Mouse (Mus musculus) liver, embryonic 15.5 days (tissue): ENCODE measurements around the gene Polr2b. TPM values are rescaled to one million over a fixed set of nuclear protein-coding genes. Genes with fewer than 3 reads are reported as not detected.

ENCODE experiments used
- ATAC-seq: fragments of 200-750 bp; cut with Nextera tagmentation; 2 replicates; pipeline ENCODE4 v1.8.0; 2017; ENCODE audit warnings: moderate number of reproducible peaks, mild to moderate bottlenecking, moderate library complexity; ENCODE audit not compliant: insufficient read depth
- H3K27ac ChIP-seq: fragments of 300-500 bp; sonication (generic); replicated peaks from 2 replicates; pipeline ENCODE4 v1.5.1; 2015; ENCODE audit warnings: mild to moderate bottlenecking, inconsistent platforms
- H3K27me3 ChIP-seq: fragments of 300-500 bp; sonication (generic); 2 replicates; pipeline ENCODE4 v1.6.1; 2015; ENCODE audit warnings: mild to moderate bottlenecking, inconsistent platforms
- H3K36me3 ChIP-seq: fragments of 300-500 bp; sonication (generic); replicated peaks from 2 replicates; pipeline ENCODE4 v1.6.1; 2015; ENCODE audit warnings: moderate library complexity, mild to moderate bottlenecking, inconsistent platforms
- H3K4me1 ChIP-seq: fragments of 300-500 bp; sonication (generic); replicated peaks from 2 replicates; pipeline ENCODE4 v1.6.1; 2015; ENCODE audit warnings: inconsistent platforms
- H3K4me2 ChIP-seq: fragments of 300-500 bp; sonication (generic); 2 replicates; pipeline ENCODE4 v1.6.1; 2015; ENCODE audit warnings: moderate library complexity, mild to moderate bottlenecking, inconsistent platforms
- H3K4me3 ChIP-seq: fragments of 300-500 bp; sonication (generic); replicated peaks from 2 replicates; pipeline ENCODE4 v1.5.1; 2015; ENCODE audit warnings: mild to moderate bottlenecking, inconsistent platforms
- H3K9ac ChIP-seq: fragments of 300-500 bp; sonication (generic); 2 replicates; pipeline ENCODE4 v1.6.1; 2015; ENCODE audit warnings: moderate library complexity, mild to moderate bottlenecking, inconsistent platforms
- H3K9me3 ChIP-seq: fragments of 300-500 bp; sonication (generic); replicated peaks from 2 replicates; pipeline ENCODE4 v1.6.1; 2016; ENCODE audit warnings: inconsistent platforms
- WGBS: fragments of 180-500 bp; shearing (Covaris S2); methylation state at CpG from one replicate; pipeline ENCODE4 v1.1.7; 2015; ENCODE audit warnings: mixed read lengths; ENCODE audit not compliant: insufficient replicate concordance; 5-methylcytosine and 5-hydroxymethylcytosine counted together
- polyA plus RNA-seq: library from polyadenylated mRNA; unstranded; fragments of >200 nt; fragmentation: Nextera tagmentation; extraction: Ambion mirVana; gene quantifications from 2 replicates; pipeline ENCODE4 v1.2.1, GENCODE M21; 2015

Polr2b gene
- polyA plus RNA-seq, 1 experiment from 2014 or later = 26.0 TPM

DNA sequence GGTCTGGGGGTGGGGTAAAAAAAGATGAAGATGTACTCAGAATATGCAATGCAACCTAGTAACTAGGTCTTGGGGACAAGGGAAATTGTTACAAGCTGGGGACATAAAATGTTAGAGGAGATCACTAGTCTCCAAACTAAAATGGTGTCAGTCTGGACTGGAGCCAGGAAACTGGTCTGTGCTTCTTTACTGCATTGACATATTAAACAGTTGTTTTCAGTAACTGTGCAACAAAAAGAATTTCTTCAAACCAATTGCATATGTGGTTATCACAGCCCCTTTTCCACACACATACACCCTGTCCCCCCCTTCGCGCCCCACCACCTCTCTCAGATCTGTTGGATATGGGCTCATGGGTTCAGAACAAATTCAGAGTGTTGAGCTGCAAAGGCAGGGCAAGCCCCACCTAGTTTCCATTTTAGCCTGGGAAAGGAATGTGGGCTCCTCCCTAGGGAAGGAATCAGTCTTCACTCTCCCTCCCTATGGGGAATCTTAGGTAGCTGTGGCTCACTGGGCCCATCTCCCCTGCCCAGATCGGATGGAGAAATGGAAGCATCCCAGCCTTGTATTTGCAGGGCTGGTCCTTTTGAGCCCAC lies 54.6 kb downstream of the Polr2b start:
- Histone ChIP-seq H3K9me3 (no peaks in the 10 kb centered on the region), H3K36me3 (no peaks in the 10 kb centered on the region), H3K4me2 (no peak overlapping the region), H3K9ac (no peak overlapping the region), H3K27ac (no peak overlapping the region), H3K27me3 (no peaks in the 10 kb centered on the region), H3K4me1 (no peaks in the 10 kb centered on the region), H3K4me3 (no peak overlapping the region)
- ATAC-seq = no peak
- 82% methylated on average over 3 of the region's 3 CpGs for WGBS

DNA sequence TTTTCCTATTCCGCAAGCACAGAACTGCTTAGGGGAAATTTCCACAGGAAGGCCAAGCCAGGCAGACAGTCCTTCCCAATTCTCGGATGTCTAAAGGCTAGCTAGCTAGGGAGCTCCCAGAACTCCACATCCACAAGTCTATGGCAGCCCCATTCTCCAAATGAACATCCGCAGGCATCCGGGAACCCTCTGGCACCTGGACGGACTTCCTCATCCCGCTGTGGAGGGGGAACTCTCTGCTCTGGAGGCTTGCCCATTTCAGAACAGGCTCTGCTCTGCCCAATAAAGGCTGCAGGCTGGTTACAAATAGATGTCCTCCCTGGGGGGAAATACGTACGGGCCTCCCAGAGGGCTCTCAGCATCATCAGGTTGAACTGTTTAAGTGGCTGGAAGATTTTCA lies 56.4 kb downstream of the Polr2b start:
- WGBS = 74% methylated on average over 8 of the region's 8 CpGs
- H3K27me3 ChIP-seq = no peaks in the 10 kb centered on the region
- H3K27ac ChIP-seq = no peak overlapping the region

DNA sequence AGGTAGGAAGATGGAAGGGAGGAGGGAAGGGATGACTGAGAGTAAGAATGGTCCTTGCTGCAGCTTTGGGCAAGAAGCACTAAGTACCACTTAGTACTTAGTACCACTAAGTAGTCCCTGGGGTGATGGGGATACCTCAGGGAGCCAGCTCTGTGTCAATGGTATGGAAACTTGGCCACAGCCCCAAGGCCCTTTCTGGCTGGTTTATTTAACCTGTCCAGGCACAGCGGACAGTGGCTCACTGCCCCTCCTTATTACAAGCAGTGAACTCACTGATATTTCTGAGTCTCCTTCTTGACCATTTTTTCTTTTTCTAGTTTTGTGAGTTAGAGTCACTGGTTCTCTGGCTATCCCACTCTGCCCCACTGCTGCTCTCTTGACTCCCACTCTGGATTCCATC lies 57.2 kb downstream of the Polr2b start:
- Histone ChIP-seq H3K4me1 (0 out of 2 replicates have a peak, but pooled peaks cover 3% of the 10 kb centered on the region), H3K27me3 (no peaks in the 10 kb centered on the region), H3K4me3 (no peak overlapping the region), H3K9me3 (no peaks in the 10 kb centered on the region), H3K27ac (no peak overlapping the region), H3K4me2 (no peak overlapping the region), H3K36me3 (no peaks in the 10 kb centered on the region), H3K9ac (no peak overlapping the region)
- WGBS = 53% methylated on average over 1 of the region's 1 CpGs
- ATAC-seq = no peak

More for the DNA sequence above, 56.4 kb downstream of the Polr2b start:
- Histone ChIP-seq H3K4me2 (no peak overlapping the region), H3K4me3 (no peak overlapping the region), H3K9ac (no peak overlapping the region), H3K36me3 (no peaks in the 10 kb centered on the region), H3K9me3 (no peaks in the 10 kb centered on the region), H3K4me1 (no peaks in the 10 kb centered on the region)
- ATAC-seq = no peak

DNA sequence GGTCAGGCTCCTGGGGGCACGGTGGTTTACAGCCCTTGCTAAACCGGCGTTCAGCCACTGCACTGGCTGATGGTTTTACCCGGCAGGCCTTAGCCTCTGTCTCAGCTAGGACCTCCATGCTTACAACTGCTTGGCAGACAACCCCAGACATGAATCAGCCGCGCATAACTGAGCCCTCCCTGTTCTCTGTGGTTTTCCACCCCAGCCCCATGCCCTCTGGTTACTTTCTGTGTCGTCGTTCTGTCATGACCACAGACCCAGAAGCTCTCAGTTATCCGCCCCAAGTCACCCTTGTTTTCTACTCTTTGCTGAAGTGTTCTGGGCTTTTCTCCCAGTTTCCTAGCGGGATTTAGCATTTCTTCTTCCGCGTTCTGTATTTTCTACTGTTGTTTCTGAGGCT lies 57.7 kb downstream of the Polr2b start:
- H3K4me2 ChIP-seq = no peak overlapping the region
- no peak overlapping the region for H3K9ac ChIP-seq
- H3K36me3 ChIP-seq = no peaks in the 10 kb centered on the region
- H3K4me1 ChIP-seq = 0 out of 2 replicates have a peak, but pooled peaks cover 9% of the 10 kb centered on the region
- no peaks in the 10 kb centered on the region for H3K27me3 ChIP-seq
- 33% methylated on average over 12 of the region's 12 CpGs for WGBS
- no peak for ATAC-seq
- no peak overlapping the region for H3K27ac ChIP-seq
- no peaks in the 10 kb centered on the region for H3K9me3 ChIP-seq
- no peak overlapping the region for H3K4me3 ChIP-seq

DNA sequence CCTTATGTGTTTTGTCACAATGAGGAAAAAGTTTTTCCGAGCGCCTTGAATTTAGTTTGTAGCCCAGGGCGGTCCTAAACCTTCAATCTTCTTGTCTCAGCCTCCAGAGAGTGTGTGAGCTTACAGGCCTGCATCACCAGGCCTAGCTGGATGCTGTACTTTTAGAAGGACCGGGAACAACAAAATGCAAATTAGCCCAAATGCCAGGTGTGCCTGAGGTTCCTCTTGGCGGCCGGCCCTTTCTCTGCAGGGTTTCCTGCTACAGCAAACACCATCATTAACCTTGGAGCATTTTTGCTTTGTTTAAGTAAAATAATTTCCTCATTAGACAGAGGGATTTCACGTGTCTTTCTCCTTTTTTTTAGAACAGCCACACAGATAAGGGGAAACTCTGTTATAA lies 58.2 kb downstream of the Polr2b start:
- no peaks in the 10 kb centered on the region for H3K27me3 ChIP-seq
- no peak overlapping the region for H3K4me2 ChIP-seq
- H3K4me3 ChIP-seq = no peak overlapping the region
- no peak for ATAC-seq
- 0 out of 2 replicates have a peak, but pooled peaks cover 10% of the 10 kb centered on the region for H3K4me1 ChIP-seq
- no peaks in the 10 kb centered on the region for H3K9me3 ChIP-seq
- H3K9ac ChIP-seq = no peak overlapping the region
- H3K27ac ChIP-seq = no peak overlapping the region
- no peaks in the 10 kb centered on the region for H3K36me3 ChIP-seq
- 42% methylated on average over 7 of the region's 7 CpGs for WGBS

DNA sequence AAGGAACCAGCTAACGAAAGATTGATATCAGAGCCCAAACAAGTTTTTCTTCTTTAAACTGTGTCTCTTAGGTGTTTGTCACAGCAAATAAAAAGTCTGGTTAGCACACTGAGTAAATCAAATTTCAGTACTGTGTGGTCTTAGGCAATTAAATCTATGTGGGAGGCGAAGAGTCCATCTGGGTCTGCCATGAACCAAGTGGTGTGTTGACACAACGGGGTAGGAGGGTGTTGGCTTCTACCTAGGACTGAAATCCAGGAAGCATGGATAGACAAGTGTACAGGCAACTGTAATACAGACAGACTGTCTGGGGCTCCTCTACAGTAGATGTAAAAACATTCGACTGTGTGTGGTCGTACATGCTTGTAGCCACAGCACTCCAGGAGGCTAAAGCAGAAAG lies 59.4 kb downstream of the Polr2b start:
- no peaks in the 10 kb centered on the region for H3K9me3 ChIP-seq
- H3K9ac ChIP-seq = no peak overlapping the region
- no peak overlapping the region for H3K4me2 ChIP-seq
- H3K27me3 ChIP-seq = no peaks in the 10 kb centered on the region
- peaks cover 10% of the 10 kb centered on the region; the same call in 1 of the 2 replicates for H3K4me1 ChIP-seq
- H3K4me3 ChIP-seq = no peak overlapping the region
- no peak overlapping the region for H3K27ac ChIP-seq
- no peaks in the 10 kb centered on the region for H3K36me3 ChIP-seq
- WGBS = 53% methylated on average over 5 of the region's 5 CpGs
- no peak for ATAC-seq

DNA sequence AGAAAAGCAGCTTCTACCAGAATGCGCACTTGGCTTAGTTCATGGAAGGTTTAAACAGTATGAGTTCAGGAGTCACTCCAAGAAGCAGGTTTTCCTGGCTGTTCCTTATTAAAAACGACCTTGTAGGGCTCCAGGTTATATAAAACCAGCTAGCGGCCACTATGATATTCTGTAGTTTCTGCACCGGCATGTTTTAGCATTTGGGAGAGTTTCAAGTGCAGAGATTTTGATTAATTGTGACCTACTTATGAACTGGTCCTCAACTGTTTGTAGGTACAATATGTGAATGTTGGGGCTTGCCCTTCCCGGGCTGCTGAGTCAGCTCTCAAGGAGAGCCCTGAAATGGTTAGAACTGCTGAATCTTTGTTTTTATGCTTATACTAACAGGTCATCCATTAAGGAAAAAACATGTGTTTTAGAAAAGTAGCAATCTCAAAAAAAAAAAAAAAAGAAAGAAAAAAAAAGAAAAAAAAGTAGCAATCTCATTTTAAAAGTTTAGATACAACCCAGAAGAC lies 60.5 kb downstream of the Polr2b start:
- Histone ChIP-seq H3K27ac (no peak overlapping the region), H3K4me3 (no peak overlapping the region), H3K4me1 (peaks cover 10% of the 10 kb centered on the region; the same call in 1 of the 2 replicates), H3K9me3 (no peaks in the 10 kb centered on the region), H3K9ac (no peak overlapping the region), H3K36me3 (no peaks in the 10 kb centered on the region), H3K27me3 (no peaks in the 10 kb centered on the region), H3K4me2 (no peak overlapping the region)
- WGBS = 53% methylated on average over 5 of the region's 5 CpGs
- ATAC-seq = no peak

DNA sequence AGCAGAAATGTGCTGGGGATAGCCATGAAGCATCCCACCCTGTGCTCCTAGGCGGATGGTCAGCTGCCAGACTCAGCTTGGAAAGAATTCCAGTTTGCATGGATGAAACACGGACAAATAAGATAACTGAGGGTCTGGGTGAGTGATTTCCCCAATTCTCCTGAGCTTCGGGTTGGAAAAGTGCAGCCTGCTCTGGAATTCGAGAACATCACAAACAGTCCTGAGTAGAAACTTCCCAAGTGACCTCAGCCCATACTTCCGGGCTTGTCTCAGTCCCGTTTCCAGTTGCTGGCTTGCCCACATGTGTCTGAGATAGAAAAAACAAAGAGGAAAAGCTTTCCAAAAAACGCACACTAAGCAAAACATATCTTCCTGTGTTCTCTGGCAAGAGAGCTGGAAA lies 62.3 kb downstream of the Polr2b start:
- H3K4me1 ChIP-seq = peaks cover 10% of the 10 kb centered on the region; the same call in 1 of the 2 replicates
- H3K4me2 ChIP-seq = 0 out of 2 replicates have a peak overlapping the region, but pooled peaks have one; percentile 3
- peak; percentile 28; the same call in 1 of the 2 replicates for ATAC-seq
- no peak overlapping the region for H3K9ac ChIP-seq
- H3K4me3 ChIP-seq = no peak overlapping the region
- H3K27me3 ChIP-seq = no peaks in the 10 kb centered on the region
- WGBS = 34% methylated on average over 7 of the region's 7 CpGs
- H3K9me3 ChIP-seq = no peaks in the 10 kb centered on the region
- H3K36me3 ChIP-seq = no peaks in the 10 kb centered on the region
- H3K27ac ChIP-seq = no peak overlapping the region

DNA sequence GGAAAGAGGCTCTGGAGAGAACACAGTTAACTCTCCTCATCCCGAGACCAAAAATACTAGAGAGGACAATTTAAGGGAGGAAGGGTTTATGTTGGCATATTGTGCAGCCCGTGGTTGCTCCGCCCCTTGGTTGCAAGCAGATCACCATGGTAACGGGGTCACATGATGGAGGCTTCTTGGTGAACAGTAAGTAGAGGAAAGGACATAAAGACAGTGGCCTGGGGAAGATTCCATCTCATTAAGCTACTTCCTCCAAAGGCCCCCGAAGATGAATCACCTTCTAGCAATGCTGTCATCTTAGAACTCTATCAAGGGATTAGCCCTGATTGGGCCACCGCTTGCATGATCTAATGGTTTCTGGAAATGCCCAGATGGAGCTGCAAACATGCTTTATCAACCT lies 62.8 kb downstream of the Polr2b start:
- ATAC-seq = peak; percentile 31; the same call in 1 of the 2 replicates

DNA sequence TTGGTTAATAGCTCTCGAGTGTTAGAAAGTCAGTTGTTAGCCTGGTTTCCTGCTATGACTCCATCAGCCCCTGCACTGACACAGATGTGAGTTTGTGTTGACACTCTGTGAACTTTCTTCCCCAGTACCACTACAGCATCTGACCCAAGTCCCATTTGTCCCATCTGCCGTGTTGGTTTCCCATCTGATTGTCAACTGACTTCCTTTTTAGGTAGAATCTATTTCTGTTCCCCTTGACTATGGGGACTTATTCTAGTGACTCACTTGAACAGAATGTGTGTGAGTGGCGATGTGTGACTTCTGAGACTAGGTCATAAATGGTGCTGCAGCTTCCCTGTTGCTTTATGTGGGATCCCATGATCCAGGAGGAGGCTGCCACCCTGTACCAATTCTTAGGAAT lies 65.0 kb downstream of the Polr2b start:
- H3K27me3 ChIP-seq = no peaks in the 10 kb centered on the region
- 16% methylated on average over 3 of the region's 3 CpGs for WGBS
- no peak for ATAC-seq

More for the DNA sequence above, 62.8 kb downstream of the Polr2b start:
- H3K4me1 ChIP-seq = peaks cover 10% of the 10 kb centered on the region; the same call in 1 of the 2 replicates
- no peak overlapping the region for H3K4me3 ChIP-seq
- 29% methylated on average over 6 of the region's 6 CpGs for WGBS
- no peaks in the 10 kb centered on the region for H3K9me3 ChIP-seq
- H3K9ac ChIP-seq = no peak overlapping the region
- no peak overlapping the region for H3K27ac ChIP-seq
- no peaks in the 10 kb centered on the region for H3K27me3 ChIP-seq
- 0 out of 2 replicates have a peak overlapping the region, but pooled peaks have one; percentile 3 for H3K4me2 ChIP-seq
- no peaks in the 10 kb centered on the region for H3K36me3 ChIP-seq

DNA sequence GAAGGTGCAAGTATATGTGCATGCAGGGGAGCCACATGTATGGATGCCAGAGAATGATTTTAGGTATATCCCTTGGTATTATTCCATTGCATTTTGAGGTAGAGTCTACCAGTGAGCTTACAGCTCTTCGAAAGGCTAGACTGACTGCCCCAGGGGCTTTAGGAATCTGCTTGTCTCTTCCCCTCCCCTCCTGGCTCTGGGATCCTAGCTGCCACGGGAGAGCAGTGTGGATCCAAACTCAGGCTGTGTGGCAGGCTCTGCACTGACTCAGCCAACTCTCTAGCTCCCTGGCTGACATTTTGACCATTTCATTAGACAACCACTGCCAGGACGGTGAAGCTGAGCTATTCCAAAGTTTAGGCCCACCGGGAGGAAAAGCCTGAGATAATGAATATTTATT lies 65.6 kb downstream of the Polr2b start:
- 59% methylated on average over 4 of the region's 4 CpGs for WGBS
- H3K27ac ChIP-seq = no peak overlapping the region
- H3K27me3 ChIP-seq = no peaks in the 10 kb centered on the region
- no peak overlapping the region for H3K4me2 ChIP-seq
- no peak for ATAC-seq
- H3K36me3 ChIP-seq = no peaks in the 10 kb centered on the region
- peaks cover 10% of the 10 kb centered on the region; the same call in 1 of the 2 replicates for H3K4me1 ChIP-seq
- H3K9me3 ChIP-seq = no peaks in the 10 kb centered on the region
- H3K9ac ChIP-seq = no peak overlapping the region
- H3K4me3 ChIP-seq = no peak overlapping the region

More for the DNA sequence above, 65.0 kb downstream of the Polr2b start:
- H3K4me3 ChIP-seq = no peak overlapping the region
- H3K4me1 ChIP-seq = peaks cover 10% of the 10 kb centered on the region; the same call in 1 of the 2 replicates
- no peak overlapping the region for H3K9ac ChIP-seq
- H3K4me2 ChIP-seq = no peak overlapping the region
- no peaks in the 10 kb centered on the region for H3K36me3 ChIP-seq
- no peaks in the 10 kb centered on the region for H3K9me3 ChIP-seq
- H3K27ac ChIP-seq = no peak overlapping the region
